Mouse (Mus musculus) cerebellum, adult 8-10 months (tissue): Measurements from ENCODE around the gene Dyrk1b.
"Not testable (repeated sequence)": the region's sequence is repeated elsewhere in the genome, so short reads cannot be mapped to it uniquely, and the experiment has no call there.

Experiments
- DNase-seq: peaks from one replicate; pipeline ENCODE4 v3.0.0; 2022

The Dyrk1b gene

DNA sequence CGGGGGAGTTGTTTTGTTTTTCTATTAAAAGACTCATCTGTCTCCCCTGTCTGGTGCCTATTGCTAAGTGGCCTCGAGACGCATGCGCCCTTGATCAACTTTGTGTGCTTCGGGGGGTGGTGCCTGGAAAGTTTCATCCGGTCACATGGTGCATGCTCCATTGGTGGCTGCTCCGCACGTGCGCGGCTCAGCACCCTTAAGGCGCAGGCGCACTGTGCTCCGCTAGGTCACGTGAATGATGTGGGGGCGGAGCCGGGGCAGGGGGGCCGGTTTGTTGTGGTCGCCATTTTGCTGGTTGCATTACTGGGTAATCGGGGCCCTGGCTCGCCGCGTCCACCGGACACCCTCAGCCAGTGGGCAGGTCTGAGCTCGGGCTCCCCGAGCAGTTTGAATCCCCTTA, at the start of gene Dyrk1b:
Gene Dyrk1b, plus strand, starts transcription at position 242 of the 400 bp plus-strand sequence.
- peak; percentile 92 for DNase-seq

DNA sequence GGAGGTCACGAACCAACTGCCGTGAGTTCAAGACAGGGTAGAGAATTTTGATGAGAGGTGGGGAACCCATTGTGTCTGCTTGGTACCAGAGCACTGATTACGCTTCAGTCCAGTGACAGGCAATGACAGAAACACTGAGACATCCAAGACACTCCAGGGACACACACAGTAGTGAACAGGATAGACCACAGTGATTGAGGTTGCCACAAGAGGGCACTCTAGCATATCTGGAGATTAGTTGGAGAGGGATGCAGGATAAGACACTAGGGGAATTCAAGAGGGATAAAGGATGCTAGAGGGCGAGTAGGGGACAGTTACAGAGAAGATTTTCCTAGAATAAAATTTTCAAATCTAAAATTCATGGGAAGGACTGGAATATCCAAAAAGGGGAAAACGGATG, 41.7 kb upstream of the Dyrk1b start:
- peak; percentile 17 for DNase-seq

DNA sequence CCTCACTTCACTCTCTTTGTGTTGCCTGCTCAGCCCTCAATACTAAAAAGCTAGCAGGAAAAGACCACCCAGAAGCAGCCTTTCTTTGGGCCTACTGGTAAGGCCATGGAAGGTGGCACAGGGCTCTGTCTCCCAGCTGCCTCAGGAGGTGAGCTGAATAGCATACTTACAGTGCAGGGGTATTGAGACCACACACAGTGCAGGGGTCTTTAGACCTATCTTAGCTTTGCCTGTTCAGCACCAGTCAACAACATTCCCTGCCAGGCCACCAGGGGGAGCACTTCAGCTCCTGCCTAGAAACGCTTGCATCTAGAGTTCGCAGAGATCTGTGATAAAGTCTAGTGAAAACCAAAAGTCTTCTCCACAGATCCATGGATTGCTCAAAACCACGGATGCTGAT, 31.0 kb upstream of the Dyrk1b start:
- peak; percentile 54 for DNase-seq

DNA sequence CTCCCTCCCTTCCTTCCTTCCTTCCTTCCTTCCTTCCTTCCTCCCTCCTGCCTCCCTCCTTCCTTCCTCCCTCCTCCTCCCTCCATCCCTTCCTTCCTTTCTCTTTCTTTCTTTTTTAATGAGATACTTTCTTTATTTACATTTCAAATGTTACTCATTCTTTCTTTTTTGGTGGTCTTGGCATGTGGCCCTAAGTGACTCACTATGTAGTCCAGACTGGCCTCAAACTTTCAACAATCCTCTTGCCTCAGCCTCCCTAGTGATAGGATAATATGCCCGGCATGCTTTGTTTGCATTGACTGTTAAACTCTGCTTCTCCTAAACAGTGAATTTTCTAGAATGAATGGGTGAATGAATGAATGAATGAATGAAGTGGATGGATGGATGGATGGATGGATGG, 29.4 kb upstream of the Dyrk1b start:
- DNase-seq = no peak

DNA sequence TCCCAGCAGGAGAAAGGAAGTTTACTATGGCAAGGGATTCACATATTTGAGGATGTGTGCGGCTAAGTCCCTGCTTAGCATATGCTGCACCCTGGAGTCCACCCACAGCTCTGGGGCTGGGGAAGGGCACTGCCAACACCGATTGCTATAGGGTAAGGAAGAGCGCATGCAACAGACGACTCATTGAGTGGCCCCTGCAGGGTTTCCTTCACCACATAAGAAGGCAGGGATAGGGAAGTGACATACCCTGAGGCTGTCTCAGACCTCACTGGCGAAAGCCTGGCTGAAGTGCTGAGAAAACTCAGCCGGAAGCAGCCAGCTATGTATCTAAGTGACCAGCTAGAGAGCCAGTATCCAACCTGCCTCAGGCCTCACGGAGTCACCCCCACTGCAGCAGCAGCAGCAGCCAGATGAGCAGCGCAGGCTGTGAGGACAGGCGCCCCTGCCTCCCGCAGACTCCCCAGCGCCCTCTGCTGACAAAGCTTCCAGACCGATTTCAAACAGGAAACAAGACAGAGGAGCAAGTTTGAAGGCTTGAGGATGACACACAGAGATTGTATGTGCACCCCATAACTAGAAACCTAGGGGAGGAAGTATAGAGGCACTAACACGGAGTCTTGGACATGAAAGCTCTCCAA, 27.6 kb upstream of the Dyrk1b start:
- no peak for DNase-seq

DNA sequence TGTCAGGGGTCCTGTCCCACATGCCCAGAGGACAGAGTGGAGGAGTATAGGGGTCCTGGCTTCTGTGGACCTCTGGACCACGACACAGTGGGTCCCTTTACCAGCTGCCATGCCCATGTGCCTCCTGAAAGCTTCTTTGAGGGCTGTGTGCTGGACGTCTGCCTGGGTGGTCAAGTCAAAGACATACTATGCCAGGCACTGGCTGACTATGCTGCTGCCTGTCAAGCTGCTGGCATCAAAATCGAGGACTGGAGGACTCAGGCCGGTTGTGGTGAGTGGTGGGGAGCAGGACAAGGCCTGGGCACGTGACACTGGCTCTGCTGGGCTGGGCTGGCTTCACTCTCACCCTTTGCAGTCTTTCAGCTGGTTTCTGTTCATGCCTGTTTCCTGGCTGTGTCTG, 25.7 kb upstream of the Dyrk1b start:
- DNase-seq = not testable (repeated sequence)

DNA sequence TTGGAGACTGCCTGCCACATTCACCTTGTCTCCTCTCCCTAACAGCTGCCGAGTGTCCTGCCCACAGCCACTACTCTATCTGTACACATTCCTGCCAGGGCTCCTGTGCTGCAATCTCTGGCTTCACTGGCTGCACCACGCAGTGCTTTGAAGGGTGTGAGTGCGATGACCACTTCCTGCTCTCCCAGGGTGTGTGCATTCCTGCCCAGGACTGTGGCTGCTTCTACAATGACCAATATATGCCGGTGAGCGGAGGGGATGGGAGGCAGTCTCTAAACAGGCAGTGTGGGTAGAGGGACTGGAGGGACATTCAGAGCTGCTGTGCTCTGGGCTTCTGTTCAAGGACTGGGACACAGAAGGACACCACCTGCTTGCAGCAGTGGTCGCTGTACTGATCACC, 20.0 kb upstream of the Dyrk1b start:
- no peak for DNase-seq

DNA sequence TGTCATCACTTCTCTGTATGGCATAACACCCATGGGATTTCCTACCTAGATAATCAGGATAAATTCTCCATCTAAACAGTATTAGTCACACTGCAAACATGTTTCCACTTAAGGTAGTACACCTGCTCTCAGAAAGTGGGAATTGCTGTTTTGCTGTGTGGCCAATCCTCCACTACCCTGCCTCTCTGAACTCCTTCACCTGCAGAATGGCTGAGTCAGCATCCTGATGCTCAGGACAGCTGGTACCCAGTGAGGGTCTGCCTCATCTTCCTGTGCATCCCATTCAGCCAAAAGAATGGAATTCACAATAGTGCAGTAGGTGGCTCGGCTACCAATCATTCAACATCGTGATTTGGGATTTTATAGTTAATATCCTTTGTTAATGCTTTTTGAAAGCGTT, 19.4 kb upstream of the Dyrk1b start:
- no peak for DNase-seq

DNA sequence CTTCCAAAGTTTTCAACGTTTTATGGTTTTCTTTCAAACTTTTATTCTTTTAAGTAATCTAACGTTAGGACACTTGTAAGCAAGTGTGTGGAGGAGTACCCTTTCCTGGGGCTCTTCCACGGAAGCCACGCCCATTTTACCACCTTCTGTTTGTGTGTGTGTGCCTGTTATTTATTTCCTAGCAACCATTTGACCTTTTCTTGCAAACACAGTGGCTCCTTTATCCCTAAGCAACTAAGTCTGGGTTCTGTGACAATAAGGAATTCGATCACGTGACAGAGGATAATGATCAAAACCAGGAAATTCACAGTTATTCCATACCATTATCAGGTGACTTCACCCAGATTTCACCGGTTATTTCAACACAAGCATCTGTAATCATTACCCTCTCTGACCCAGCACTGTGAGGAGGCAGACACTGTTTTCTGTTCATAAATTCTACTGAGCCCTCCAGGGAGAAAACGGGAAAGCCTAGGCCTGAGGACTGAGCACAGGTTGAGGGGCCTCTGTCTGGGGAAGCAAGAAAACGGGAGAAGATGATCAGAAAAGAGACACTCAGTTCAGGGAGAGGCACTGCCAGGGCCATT, 18.0 kb upstream of the Dyrk1b start:
- no peak for DNase-seq

DNA sequence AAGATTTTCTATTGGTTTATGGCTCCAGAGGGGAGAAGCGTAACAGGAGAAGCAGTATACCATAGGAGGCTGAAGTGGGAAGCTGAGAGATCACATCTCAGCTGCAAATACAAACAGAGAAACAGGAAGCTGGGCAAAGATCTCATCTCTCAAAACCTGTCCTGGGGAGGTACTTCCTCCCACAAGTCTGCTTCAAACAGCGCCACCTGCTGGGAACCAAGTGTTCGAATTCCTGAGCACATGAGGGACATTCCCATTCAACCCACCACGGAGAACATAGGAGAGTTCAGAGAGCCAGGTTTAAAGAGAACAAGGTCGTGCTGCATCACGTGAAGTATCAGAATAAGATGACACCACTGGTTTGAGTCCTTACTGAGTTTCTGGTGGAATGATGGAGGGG, 13.9 kb upstream of the Dyrk1b start:
- DNase-seq = no peak

DNA sequence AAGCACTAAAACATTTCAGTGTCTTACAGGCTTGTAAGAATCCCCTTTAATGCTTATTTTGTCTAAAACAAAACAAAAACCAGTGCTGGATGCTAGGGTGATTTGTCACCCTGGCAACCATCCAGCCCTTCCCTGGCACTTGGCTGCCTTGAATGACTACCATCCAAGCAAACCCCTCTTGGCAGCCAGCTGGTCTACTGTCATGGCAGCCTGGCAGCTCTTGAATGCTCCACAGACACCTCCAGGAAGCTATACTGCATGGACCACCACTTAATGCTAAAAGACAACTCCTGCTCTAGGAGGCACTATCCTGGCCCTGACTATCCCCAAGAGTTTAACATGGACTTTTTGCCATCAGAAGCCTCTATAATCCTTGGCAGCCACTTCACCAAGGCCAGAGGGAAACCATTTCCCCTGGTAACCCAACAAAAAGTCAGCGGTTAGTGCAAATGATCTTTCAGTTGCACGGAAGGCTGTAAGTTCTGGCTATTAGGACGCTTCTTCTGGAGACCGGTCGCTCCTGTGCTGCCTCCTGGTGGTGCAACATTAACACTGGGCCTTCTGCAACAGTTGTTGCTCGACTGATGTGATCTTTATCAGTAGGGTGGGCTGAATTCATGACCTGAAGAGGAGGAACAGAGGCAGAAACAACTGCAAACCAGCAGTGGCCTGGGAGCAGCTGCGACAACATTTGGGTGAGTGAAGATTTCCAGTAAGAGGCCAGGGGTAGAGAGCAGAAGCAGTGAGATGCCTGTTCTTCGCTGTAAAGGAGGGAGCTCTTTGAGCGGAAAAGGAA, 10.8 kb upstream of the Dyrk1b start:
- DNase-seq = peak; percentile 46

DNA sequence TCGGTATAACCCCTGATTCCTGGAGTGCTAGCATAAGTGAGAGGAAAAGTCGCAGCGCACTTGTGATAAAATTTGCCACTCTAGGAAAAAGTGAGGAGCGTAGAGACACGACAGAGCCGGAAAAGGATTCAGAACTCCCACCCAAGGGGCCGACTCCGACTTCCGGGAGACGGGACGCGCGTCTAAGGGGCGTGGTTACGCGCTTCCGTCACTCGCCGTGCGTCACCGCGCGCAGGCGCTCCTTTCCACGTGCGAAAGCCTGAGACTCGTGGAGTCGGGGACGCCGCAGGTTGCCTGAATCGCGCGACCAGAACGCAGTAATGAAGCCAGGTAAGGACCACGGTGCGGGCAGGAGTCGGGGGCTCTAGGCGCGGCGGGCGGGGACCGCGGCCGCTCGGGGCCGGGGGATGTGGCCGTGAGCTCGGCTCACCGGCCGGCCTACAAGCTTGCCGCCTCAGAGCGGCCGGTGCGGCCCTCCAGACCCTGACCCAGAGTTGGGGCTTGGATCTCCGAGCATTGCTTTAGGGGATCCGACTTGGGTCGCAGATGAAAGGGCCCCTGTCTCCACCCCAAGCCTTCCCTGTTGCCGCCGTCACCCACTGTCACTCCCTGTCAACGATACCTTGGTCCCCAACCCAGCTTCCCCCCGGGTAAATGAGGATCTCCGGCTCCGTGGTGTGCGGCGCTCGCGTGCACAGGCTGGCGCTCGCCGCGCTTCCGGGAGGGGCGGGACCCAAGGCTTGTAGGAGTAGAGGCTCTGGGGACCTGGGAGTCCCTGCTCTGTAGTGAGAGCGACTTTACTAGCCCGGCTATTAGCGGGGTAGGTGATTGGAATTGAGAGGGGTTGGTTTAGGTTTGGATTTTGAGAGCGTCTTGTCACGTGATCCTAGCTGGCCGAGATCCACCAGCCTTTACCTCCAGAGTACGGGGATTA, 9.5 kb upstream of the Dyrk1b start, which contains the start of gene Fbl:
Gene Fbl, plus strand, starts transcription at position 222 of the 934 bp plus-strand sequence.
- peak; percentile 81 for DNase-seq

DNA sequence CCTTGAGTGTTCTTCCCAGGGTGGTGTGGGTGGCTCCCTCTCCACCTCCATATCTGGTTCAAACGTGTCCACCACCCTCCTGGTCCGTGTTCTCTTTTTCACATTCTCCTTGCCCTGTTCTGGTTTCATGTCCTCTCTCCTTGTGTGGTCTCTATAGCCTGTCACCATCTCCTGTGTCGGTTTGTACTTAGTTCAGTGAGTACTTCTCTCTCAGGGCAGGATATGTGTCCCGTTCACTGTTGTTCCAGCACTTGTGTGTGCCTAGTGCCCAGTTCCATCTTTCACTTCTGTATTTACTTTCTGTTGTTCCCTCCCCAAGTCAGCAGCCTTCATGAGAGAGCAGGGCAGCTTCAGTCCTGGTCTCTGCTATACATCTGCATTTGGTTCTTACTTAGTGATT, 3.9 kb upstream of the Dyrk1b start:
- DNase-seq = no peak

DNA sequence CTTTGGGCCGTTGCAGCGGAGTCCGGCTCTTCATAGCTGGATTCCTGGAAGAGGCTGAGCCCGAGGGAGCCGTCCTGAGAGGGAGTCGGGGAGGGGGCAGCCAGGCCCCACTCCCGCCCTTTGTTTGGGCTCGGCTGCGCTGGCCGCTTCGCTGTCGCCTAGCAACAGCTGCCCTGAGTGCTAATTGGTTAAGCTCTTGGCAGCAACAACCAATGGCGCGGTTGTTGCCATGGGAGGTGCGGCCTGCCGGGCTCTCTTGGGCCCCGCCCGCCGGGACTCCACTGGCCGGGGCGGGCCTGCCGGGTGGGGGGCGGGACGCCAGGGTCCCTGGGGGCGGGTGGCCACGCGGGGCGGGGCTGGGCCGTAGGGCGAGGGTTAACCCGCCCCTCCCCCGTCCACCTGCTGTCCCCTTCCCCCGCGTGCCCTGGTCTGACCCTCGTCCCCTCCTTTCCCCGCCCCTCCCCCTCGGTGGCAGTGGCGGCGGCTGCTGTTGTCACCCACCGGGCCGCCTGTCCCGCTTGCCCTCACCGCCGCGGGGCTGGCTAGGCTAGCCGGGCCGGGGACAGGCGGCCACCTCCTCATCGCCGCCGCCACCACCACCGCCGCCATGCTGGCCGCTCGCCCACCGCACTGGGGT, 590 bp downstream of the Dyrk1b start:
- DNase-seq = peak; percentile 88

DNA sequence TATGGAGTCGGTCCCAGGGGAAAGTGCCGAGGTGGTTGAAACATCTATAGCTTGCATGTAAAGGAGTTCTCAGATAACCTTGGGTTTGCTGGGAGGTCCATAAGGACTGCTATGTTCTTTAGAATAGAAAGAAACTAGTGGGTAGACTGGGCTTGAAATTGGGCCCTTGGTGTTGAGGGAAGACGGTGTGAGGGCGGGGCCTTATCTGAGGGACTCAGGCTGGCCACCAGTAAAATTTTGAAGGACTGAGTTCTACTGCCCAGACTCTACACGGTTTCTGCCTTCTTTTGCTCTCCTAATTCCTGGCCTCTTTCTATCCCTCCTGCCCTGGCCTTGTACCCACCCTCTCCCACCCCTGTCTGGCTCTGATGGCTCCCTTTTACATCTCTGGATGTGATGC, 1.6 kb downstream of the Dyrk1b start:
- DNase-seq = no peak

DNA sequence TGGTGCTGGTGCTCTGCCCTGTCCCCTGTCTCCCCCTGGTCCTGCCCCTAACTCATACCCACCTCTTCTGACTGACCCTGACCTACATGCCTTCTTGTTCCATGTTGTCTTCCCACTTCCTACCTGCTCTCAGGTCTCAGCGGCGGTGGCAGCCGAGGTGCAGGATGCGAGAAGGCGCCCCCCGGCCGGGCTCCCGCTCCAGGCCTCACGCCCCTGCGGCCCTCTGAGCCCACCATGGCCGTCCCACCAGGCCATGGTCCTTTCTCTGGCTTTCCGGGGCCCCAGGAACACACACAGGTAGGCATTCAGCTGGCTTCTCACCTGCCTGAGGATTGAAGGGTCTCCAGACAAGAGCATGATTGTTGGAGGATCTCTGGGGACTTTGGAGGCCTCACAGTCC, 2.1 kb downstream of the Dyrk1b start:
- no peak for DNase-seq

DNA sequence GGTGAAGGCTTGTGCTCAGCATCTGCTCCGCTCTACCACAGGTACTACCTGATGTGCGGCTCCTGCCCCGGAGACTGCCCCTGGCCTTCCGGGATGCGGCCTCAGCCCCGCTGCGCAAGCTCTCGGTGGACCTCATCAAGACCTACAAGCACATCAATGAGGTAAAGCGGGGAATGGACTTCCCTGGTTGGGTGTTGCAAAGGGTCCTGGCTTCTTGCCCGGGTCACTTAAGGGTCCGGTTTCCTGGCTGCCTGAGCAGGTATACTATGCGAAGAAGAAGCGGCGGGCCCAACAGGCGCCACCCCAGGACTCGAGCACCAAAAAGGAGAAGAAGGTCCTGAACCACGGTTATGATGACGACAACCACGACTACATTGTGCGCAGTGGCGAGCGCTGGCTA, 3.1 kb downstream of the Dyrk1b start:
- peak; percentile 32 for DNase-seq

DNA sequence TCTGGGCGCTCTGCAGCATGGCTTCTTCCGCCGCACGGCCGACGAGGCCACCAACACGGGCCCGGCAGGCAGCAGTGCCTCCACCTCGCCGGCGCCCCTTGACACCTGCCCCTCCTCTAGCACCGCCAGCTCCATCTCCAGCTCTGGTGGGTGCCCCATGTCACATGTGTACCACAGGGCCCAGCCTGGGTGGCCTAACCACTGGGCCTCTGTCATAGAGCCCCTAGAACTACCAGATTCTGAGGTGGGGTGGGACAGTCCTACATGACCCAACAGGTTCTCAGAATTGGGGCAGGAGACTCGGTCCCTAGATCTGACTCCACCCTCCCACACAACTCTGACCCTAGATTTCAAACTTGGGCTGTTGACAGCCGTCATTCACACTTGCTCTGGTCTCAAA, 6.6 kb downstream of the Dyrk1b start:
- no peak for DNase-seq

DNA sequence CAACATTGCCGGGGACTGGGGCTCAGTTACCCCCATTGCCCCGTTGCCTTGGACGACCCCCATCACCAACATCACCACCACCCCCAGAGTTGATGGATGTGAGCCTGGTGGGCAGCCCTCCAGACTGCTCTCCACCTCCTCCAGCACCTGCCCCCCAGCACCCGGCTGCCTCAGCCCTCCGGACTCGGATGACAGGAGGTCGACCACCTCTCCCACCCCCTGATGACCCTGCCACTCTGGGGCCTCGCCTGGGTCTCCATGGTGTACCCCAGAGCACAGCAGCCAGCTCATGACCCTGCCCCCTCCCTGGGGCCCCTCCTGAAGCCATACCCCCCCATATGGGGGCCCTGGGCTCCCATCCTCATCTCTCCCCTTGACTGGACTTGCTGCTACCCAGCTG, 7.4 kb downstream of the Dyrk1b start:
- no peak for DNase-seq

DNA sequence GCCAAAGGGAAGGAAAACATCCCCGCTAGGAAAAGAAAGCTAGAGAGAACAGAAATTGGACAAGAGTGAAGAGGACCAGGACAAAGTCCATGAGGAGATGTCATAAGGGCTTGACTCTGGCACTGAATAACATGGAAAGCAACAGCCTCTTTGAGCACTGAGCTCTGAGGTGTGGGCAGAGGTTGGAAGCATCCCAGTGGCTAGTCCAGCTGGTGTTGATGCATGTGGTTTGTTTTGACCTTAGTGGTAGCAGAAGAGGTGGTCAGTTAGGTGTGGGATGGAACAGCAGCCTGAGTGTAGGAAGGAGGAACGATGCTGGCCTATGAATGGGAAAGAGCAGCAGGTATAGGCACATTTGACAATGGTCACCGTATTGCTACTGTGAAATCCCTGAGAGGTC, 12.2 kb downstream of the Dyrk1b start:
- no peak for DNase-seq

DNA sequence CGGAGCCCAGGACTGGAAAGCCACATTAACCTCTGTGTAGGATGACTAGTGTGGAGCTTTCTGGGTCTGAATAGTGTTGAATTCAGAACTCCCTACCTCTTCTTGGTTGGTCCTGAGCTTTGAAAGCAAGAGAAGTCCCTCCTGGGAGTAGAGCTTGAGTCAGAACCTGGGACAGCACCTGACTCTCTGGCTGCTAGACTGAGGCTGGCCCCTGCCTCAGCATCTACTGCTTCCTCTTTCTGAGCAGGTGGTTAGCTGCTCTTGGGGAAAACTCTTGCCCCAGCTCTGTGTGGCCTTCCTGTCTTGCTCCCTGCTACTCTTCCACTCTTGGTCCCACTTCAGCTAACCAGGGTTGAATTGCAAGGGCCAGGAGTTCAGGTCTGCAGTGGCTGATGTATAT, 12.6 kb downstream of the Dyrk1b start:
- DNase-seq = no peak

DNA sequence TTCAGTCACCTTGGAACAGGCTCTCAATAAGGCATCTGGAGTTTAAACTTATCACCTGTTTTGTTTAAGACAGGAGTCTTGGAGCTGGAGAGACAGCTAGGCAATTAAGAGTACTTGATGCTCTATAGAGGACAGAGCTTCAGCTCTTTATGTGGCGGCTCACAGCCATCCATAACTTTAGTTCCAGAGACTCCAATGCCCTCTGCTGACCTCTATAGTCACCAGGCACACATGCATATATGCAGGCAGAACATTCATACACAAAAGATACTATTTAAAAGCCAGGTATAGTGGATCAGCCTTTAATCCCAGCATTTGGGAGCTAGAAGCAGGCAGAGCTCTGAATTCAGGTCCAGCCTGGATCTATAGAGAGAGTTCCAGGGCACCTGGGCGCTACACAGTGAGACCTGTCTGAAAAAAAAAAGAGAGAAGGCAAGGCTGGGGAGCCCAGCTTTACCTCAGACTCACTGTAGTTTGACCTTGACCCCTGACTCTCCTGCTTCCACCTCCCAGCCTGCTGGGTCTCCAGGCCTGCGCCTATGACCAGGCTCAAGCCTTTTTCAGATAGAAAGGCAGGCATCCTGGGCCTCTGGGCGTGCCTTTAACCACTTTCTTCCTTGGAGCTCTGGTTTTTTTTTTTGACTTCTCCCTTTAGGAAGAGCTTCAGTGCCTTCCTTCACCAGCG, 16.3 kb downstream of the Dyrk1b start:
- no peak for DNase-seq
